Mouse (Mus musculus) kidney, postnatal 0 days (tissue): ENCODE results near the gene Osgep. TPM values are rescaled to one million over a fixed set of nuclear protein-coding genes. Genes with fewer than 3 reads are reported as not detected.
"Not testable (repeated sequence)": the region's sequence is repeated elsewhere in the genome, so short reads cannot be mapped to it uniquely, and the experiment has no call there.

ENCODE experiments used
- ATAC-seq: fragments of 200-750 bp; cut with Nextera tagmentation; replicated peaks from 2 replicates; pipeline ENCODE4 v1.8.0; 2017; ENCODE audit warnings: low read depth, moderate number of reproducible peaks, moderate TSS enrichment, moderate library complexity; ENCODE audit not compliant: low FRiP score
- DNase-seq: peaks from one replicate; pipeline ENCODE4 v3.0.0-alpha.2; 2016; ENCODE audit warnings: low spot score
- H3K27ac ChIP-seq: fragments of 300-500 bp; sonication (generic); 2 replicates; pipeline ENCODE4 v1.5.1; 2014; ENCODE audit warnings: mild to moderate bottlenecking
- H3K27me3 ChIP-seq: fragments of 300-500 bp; sonication (generic); 2 replicates; pipeline ENCODE4 v1.6.1; 2014; ENCODE audit warnings: low read length, mixed read lengths; ENCODE audit not compliant: insufficient read depth
- H3K36me3 ChIP-seq: fragments of 300-500 bp; sonication (generic); 2 replicates; pipeline ENCODE4 v1.6.1; 2014; ENCODE audit warnings: low read length, mixed read lengths; ENCODE audit not compliant: insufficient read depth
- H3K4me1 ChIP-seq: fragments of 300-500 bp; sonication (generic); replicated peaks from 2 replicates; pipeline ENCODE4 v1.6.1; 2014; ENCODE audit warnings: antibody characterized with exemption, low read length, mixed read lengths; ENCODE audit not compliant: insufficient read depth
- H3K4me2 ChIP-seq: fragments of 300-500 bp; sonication (generic); 2 replicates; pipeline ENCODE4 v1.6.1; 2014; ENCODE audit warnings: mild to moderate bottlenecking, low read length, moderate library complexity, mixed read lengths
- H3K4me3 ChIP-seq: fragments of 300-500 bp; sonication (generic); replicated peaks from 2 replicates; pipeline ENCODE4 v1.5.1; 2014; ENCODE audit warnings: low read depth, low read length
- H3K9ac ChIP-seq: fragments of 300-500 bp; sonication (generic); 2 replicates; pipeline ENCODE4 v1.6.1; 2014; ENCODE audit warnings: low read depth, low read length
- H3K9me3 ChIP-seq: fragments of 300-500 bp; sonication (generic); replicated peaks from 2 replicates; pipeline ENCODE4 v1.6.1; 2016; ENCODE audit warnings: low read length, inconsistent platforms, mixed read lengths
- CTCF ChIP-seq: IDR thresholded peaks from 2 replicates; pipeline ENCODE4 v1.5.1; 2016; ENCODE audit warnings: antibody characterized with exemption, low read depth, mild to moderate bottlenecking, moderate library complexity
- WGBS: fragments of 180-500 bp; shearing (Covaris S2); extraction: QIAGEN DNeasy Blood & Tissue Kit; methylation state at CpG from one replicate; pipeline ENCODE4 v1.1.7; 2014; 5-methylcytosine and 5-hydroxymethylcytosine counted together
- polyA plus RNA-seq: library from polyadenylated mRNA; unstranded; fragments of >200 nt; fragmentation: Nextera tagmentation; extraction: Ambion mirVana; gene quantifications from 2 replicates; pipeline ENCODE4 v1.2.1, GENCODE M21; 2015

Gene Osgep
- polyA plus RNA-seq, 1 experiment from 2014 or later: 122 TPM

GRCm38 (mm10) chr14:50944668-50945033 is 20.0 kb upstream of the Osgep start:
- not testable (repeated sequence) for H3K9me3 ChIP-seq, H3K4me1 ChIP-seq, H3K36me3 ChIP-seq, H3K27me3 ChIP-seq
- Histone ChIP-seq H3K27ac (peak overlapping the region; percentile 89), H3K4me3 (peak overlapping the region; percentile 49), H3K9ac (peak overlapping the region; percentile 43), H3K4me2 (peak overlapping the region; percentile 69)
- ATAC-seq (peak; percentile 96), DNase-seq (peak; percentile 44)
- TF ChIP-seq CTCF: peak; percentile 50
- under 1% methylated on average over 14 of the region's 15 CpGs for WGBS

GRCm38 (mm10) chr14:50943932-50944667 is 19.4 kb upstream of the Osgep start, which contains the start of gene Gm49342:
Gene Gm49342, plus strand, starts transcription at chr14:50944517.
- peak within 1 kb of the TSS; percentile 89 for H3K27ac ChIP-seq
- H3K4me1 ChIP-seq: no peaks in the 10 kb centered on the region
- WGBS: 16% methylated on average over 31 of the region's 31 CpGs
- no peaks in the 10 kb centered on the region for H3K27me3 ChIP-seq
- TF ChIP-seq CTCF: no peak; the same call in none of the 2 replicates
- peak within 1 kb of the TSS; percentile 49 for H3K4me3 ChIP-seq
- no peaks in the 10 kb centered on the region for H3K36me3 ChIP-seq
- peak within 1 kb of the TSS; percentile 43 for H3K9ac ChIP-seq
- peak; percentile 99 for ATAC-seq
- H3K9me3 ChIP-seq: no peaks in the 10 kb centered on the region
- peak; percentile 96 for DNase-seq
- H3K4me2 ChIP-seq: peak within 1 kb of the TSS; percentile 69

- H3K27ac ChIP-seq: no peak overlapping the region
- ATAC-seq (no peak), DNase-seq (no peak)
- no peaks in the 10 kb centered on the region for H3K27me3 ChIP-seq
- no peak overlapping the region for H3K4me2 ChIP-seq
- no peak overlapping the region for H3K4me3 ChIP-seq
- no peaks in the 10 kb centered on the region for H3K9me3 ChIP-seq
- H3K9ac ChIP-seq: no peak overlapping the region
- no peaks in the 10 kb centered on the region for H3K36me3 ChIP-seq
- WGBS: 52% methylated on average over 2 of the region's 2 CpGs
- TF ChIP-seq CTCF: no peak
- H3K4me1 ChIP-seq: no peaks in the 10 kb centered on the region
Observed at GRCm38 (mm10) chr14:50938940-50939339, 14.2 kb upstream of the Osgep start.

GRCm38 (mm10) chr14:50938119-50938908 is 13.6 kb upstream of the Osgep start:
- TF ChIP-seq CTCF: no peak
- no peaks in the 10 kb centered on the region for H3K27me3 ChIP-seq
- no peak overlapping the region for H3K4me3 ChIP-seq
- H3K4me1 ChIP-seq: no peaks in the 10 kb centered on the region
- ATAC-seq (no peak), DNase-seq (no peak)
- no peak overlapping the region for H3K9ac ChIP-seq
- H3K4me2 ChIP-seq: no peak overlapping the region
- H3K36me3 ChIP-seq: no peaks in the 10 kb centered on the region
- no peak overlapping the region for H3K27ac ChIP-seq
- 85% methylated on average over 3 of the region's 3 CpGs for WGBS
- H3K9me3 ChIP-seq: no peaks in the 10 kb centered on the region

GRCm38 (mm10) chr14:50936649-50937048 is 12.0 kb upstream of the Osgep start:
- no peak overlapping the region for H3K9ac ChIP-seq
- H3K27me3 ChIP-seq: no peaks in the 10 kb centered on the region
- H3K4me3 ChIP-seq: no peak overlapping the region
- TF ChIP-seq CTCF: no peak
- WGBS: 64% methylated on average over 1 of the region's 1 CpGs
- no peak overlapping the region for H3K4me2 ChIP-seq
- H3K4me1 ChIP-seq: no peaks in the 10 kb centered on the region
- ATAC-seq: no peak
- H3K27ac ChIP-seq: no peak overlapping the region
- no peaks in the 10 kb centered on the region for H3K36me3 ChIP-seq
- no peak for DNase-seq
- H3K9me3 ChIP-seq: no peaks in the 10 kb centered on the region

- H3K4me2 ChIP-seq: peak overlapping the region; percentile 61
- no peaks in the 10 kb centered on the region for H3K27me3 ChIP-seq
- H3K4me1 ChIP-seq: no peaks in the 10 kb centered on the region
- WGBS: 5% methylated on average over 12 of the region's 12 CpGs
- peaks cover 21% of the 10 kb centered on the region for H3K36me3 ChIP-seq
- TF ChIP-seq CTCF: no peak
- DNase-seq: no peak
- H3K9me3 ChIP-seq: no peaks in the 10 kb centered on the region
- no peak for ATAC-seq
- peak overlapping the region; percentile 65 for H3K27ac ChIP-seq
- H3K9ac ChIP-seq: peak overlapping the region; percentile 15; the same call in 1 of the 2 replicates
- peak overlapping the region; percentile 88 for H3K4me3 ChIP-seq
Observed at GRCm38 (mm10) chr14:50931493-50932020, 6.9 kb upstream of the Osgep start.
